Mouse (Mus musculus): Measurements from ENCODE around the gene Chd3. TPM values are rescaled to one million over a fixed set of nuclear protein-coding genes. Genes with fewer than 3 reads are reported as not detected.
A peak's percentile ranks its signal among the peaks of the same experiment; 100 is the strongest.

The Chd3 gene
- 100 to 1,000 TPM in 1 of 2 experiments, 10 to 100 TPM in 1; 93.8 to 128 TPM for total RNA-seq (2021)
- long read RNA-seq, experiment 1, partial matches to known transcripts: 17 of 48 reads
- long read RNA-seq, experiment 1, other reads (novel, unspliced or antisense): 27 of 48 reads
- long read RNA-seq, experiment 2, partial matches to known transcripts: 6 of 14 reads
- long read RNA-seq, experiment 2, other reads (novel, unspliced or antisense): 8 of 14 reads

DNA sequence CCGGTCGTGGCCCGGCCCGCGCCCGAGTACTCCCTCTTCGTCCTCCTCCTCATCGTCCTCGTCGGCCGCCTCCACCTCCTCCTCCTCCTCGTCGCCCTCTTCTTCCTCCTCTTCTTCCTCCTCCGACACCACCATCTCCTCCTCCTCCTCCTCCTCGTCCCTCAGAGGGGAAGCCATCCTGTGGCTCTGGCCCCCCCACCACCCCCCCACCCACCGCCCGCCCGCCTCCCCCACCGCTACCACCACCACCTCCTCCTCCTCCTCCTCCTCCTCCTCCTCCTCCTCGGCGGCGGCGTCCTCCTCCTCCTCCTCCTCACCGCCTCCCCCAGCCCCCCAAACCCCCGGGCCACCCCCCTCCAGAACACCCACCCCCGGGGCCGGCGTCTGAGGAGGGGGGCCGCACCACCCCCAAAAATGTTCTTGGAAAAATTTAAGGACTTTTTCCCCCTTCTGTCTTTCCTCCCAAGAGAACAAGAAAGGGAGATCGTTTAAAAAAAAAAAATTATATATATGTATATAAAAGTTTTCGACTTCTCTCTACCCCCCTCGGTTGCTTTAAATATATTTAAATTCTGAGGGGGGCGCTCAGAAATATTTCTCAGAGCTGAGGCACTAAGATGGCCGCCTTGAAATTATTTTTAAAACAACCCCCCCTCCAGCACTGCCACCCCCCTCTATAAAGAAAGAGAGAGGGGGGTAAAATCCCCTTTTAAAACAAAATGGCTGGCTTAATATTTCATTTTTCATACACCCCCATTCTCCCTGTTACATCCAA is at the start of gene Chd3:
TSS of gene Chd3 (minus strand) at position 192 of the 775 bp plus-strand sequence.
- no peak for DNase-seq

DNA sequence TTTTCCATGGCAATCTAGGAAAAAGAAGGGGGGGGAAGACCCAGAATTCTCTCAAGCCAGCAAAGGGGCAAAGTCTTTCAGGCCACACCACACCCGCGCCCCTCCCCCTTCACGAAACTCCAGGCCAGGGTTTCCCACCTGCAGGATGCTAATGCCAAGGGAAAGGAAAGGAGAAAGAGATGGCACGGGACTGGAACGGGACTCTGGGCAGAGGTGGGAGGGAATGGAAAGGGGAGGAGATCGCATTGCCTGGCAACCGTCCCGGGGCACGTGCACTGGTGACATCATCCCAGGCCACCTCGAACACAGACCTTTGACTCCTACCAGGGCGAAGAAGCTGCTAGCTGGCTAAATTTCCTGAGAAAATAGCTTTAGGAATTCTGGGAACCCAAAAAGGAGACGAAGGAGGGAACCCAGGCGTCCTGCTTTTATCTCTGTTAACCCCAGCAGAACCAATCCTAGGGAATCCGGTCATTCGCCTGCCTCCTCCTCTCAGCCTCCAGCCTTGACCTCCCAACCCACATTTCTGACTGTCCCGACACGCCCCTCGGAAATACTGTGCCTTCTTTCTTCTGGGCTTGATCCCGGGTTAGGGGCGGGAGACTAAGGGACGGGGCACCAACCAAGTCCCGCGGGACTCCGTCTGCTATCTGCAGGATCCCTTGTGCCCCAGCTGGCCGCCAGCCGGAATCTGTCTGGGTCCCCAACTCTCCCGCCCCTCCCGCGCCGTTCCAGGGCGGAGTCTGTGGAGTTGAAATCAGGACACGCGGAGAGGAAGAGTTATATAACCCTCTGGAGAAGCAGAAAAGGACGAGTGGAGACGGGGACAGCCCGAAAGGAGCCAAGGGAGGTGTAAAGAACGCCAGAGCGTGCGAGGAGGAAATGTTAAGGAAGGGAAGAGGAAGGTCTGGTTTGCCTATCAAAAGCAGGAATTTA is 48.5 kb upstream of the Chd3 start:
- peak; percentile 98 for DNase-seq

DNA sequence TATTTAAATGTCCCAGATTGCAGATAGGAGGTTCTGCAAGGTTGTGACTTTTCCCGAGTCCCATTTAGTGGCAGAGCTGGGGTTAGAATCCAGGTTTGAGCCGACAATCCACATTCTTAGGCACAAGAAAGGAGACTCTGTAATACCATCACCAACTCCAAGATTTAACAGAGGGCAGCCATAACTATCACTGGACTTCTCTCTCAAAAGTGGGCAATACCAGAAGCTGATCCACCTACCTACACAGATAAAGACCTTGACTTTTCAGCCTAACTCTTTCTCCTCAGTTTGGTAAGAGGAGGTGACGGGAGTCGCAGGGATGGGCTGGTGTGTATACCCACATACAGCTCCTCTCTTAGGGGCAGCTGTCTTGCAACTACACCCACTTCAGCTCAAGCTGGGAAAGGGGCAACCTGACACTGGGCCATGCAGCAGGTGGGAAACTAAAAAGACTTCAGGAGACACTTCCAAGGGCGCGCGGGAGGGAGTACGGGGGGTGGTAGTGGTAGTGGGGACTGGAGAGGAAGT is 47.8 kb upstream of the Chd3 start:
- DNase-seq: no peak

DNA sequence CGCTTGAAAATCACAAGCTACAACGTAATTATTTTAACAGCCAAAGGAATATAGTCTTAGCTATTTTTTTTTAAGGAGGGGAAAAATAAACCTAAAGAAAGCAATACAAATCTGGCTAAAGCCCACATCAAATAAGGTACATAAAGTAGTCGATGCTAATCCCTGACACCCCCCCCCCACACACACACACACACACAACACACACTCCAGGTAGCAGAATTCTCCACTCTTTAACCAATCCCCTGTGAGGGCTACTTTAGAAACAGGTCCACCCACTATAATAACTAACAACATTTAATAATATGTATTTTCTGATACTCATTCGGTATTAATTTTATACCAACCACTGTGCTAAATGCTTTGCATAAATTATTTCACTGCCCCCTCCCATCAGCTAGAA is 47.3 kb upstream of the Chd3 start:
- DNase-seq: no peak

DNA sequence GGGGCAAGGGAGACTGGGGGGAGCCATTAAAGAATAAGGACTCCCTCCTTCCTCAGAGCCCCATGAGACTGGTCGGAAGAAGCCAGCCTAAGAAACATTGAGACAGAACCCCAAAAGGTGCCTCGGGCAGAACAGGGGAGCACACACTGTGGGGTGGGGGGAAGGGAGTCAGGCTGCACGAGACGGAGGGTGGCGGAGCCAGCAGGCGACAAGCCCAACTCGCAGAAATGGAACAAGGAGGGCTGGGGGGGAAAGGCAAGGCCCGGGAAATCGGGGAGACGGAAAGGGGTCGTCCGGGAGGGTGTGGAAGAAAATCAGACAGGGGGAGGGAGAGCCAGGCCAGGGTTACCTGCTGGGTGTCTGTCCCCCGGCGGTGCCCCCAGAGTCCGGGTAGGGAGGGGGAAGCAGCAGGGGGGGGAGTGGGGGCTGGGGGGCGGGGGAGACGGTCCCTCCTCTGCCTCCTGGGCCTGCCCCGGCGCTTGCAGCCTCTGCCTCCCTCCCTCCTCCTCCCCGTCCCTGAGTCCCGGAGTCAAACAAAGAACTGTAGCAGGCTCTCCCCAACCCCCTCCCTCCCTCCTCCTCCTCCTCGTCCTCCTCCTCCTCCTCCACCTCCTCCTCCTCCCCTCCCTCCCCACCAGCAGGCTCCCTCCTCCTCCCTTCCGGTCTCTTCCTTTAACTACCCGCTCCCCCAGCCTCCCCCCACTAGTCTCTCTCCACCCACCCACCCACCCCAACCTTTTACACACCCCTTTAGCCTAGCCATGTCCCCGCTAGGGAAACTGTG is 46.7 kb upstream of the Chd3 start:
- DNase-seq: peak; percentile 77

DNA sequence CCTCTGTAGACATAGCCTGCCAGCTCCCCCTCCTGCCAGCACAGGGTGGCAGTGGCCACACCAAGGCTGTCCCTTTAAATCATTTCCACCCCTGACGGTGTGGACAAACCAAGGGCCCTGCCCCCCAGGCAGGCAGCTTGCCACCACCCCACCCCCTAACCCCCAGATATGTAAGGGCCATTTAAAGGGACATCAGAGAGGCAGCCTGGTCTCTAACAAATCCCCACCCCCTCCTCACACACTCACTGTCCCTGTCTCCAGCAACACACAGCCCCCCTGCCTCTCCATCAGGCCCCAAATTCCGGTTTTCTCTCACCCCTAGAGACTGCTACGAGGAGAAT is 46.1 kb upstream of the Chd3 start:
- DNase-seq: peak; percentile 87

DNA sequence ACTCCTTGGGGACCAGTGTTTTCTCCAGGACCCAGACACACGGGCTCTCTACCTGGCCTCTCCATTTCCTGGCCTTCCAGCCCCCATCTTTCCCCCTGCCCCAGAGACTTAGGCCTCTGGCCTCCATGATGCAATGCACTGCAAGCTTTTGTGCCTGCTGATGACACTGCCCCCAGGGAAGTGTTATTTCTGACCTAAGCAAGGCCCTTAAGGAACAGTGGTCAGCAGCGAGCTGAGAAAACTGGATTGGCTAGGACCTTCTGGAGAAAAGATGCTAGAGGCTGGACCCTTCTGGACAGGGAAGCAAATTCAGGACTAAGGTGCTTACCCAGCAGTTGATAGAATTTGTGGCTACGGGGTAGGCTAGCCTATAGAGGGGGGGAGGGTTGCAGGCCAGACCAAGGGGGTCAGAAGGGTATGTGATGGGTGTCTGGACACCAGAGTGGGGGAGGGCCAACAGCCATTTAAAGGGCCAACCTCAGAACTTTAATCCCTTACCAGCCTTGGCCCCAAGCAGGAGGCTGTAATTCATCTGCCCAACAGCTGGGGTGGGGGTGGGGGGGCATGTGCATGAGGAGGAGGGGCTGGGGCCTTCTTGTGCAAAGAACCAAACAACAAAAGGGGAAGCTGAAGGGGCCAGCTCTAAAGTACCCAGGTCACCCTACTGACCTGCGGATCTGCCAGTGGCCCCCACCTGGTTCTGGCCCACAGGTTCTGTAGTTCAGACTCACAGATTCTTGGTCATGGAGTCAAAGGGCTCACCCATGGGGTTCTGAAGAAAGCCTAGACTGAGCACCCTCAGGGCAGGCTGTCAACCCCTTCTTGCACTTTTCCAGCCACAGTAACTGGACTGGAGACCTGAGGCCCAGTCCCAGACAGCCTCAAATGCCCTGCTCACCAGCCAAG is 45.5 kb upstream of the Chd3 start:
- DNase-seq: no peak

DNA sequence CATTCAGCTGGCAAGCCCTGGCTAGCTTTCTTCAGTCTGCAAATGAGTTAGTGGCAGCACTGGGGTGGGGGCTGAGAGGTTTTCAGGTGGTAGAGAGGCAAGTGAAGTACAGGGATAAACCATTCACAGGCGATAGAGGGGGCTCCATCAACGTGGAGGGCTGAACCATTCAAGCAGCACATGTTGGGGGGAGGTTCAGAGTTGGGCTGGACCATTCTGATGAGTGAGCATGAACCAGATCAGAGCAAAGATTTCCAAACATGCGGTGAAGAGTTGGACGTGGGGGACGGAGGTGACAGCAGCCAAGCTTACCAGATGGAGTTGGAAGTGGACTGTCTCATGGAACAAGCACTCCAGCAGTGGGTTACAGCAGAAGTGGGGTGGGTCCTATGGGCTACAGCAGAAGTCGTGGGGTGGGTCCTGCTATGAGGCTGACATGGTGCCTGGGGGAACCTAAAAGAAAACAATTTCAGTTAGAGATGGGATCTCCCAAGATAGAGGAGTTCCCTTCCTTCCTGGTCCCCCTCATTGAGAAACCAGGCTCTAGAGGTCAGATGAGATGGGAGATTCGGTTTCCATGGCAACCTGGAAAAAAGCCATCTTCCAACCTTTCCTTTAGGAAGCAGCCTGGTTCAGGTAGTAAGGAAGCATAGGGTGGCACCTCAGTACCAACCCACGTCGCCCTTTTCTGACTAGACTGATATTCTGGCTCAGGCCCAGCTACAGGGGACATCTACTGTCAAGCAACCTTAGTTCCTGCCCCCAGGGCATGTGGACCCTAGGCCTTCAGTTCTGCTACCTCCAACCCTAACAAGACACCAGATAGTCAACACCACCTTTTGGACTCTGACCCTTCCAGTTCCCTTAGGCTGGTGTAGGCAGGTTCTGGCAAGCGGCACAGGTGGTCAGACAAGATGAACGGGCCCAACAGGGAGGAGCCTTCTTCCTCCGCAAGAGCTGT is 44.3 kb upstream of the Chd3 start, which contains the start of gene Kdm6b:
TSS of gene Kdm6b (minus strand) at position 455 of the 961 bp plus-strand sequence.
- DNase-seq: no peak

DNA sequence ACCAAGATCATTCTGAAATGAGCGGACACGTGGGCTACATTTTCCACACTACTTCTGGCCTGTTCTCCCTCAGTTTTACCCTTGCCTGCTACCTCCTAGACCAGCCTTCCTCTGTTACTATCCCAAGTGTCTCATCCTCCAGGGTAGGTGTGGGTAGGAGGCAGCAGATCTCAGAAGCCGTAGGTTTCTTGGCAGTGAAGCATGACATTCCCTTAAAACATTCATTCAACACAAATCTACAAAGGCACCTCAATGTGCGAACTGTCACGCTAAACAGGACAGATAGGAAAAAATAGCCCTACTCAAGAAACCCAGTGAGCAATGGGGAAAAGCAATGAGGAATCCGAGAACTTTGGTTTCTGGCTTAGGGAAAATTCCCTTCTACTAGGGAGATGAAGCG is 43.3 kb upstream of the Chd3 start:
- DNase-seq: no peak

DNA sequence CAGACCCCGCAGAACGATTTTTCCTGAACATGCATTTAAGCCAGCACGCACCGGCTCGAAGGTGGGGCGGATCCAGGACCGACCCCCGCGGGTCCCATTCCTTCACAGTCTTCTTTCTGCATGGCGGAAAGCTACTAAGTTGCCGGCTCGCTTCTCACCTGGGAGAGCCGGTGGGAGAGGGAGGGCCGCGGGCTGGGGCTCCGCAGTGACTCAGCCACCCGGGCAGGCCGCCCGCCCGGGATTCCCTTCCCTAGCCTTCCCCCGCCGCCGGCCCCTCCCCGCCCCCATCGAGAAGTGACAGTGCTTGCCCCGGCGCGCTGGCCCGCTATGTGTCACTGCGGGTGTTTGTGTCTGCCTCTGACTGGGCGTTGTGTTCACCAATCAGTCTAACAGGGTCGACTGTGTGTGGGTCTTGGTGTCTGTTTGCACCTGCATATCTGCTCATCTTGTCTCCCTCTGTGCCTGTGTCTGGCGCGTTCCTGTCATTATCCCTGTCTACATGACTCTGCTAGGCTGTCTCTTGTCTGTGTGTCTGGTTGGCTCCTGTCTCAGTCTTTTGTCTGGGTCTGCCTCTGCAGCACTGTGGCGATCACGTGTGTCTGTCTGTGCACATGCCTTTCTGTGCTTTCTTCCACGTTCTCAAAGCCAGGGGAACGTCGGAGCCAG is 42.5 kb upstream of the Chd3 start:
- DNase-seq: peak; percentile 92

DNA sequence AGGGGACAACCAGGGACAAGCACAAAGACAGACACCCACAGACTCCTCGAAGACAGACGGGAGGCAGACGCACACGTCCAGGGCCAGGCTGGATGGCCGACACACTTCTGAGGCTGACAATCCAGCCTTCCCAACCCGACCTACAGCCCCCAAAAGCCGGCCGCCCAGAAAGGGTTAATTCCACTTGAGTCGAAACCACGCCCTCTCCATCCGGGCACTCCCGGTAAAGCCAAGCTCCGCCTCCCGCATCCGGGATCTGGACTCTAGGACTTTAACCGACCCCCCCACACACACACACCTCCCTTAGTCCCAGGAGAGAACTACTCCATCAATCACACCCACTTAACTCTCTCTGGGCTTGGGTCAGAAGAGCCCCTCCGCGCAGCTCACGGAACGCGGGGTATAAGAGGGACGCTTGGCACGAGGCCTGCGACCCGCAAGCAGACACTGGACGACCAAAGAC is 41.9 kb upstream of the Chd3 start:
- peak; percentile 98 for DNase-seq

DNA sequence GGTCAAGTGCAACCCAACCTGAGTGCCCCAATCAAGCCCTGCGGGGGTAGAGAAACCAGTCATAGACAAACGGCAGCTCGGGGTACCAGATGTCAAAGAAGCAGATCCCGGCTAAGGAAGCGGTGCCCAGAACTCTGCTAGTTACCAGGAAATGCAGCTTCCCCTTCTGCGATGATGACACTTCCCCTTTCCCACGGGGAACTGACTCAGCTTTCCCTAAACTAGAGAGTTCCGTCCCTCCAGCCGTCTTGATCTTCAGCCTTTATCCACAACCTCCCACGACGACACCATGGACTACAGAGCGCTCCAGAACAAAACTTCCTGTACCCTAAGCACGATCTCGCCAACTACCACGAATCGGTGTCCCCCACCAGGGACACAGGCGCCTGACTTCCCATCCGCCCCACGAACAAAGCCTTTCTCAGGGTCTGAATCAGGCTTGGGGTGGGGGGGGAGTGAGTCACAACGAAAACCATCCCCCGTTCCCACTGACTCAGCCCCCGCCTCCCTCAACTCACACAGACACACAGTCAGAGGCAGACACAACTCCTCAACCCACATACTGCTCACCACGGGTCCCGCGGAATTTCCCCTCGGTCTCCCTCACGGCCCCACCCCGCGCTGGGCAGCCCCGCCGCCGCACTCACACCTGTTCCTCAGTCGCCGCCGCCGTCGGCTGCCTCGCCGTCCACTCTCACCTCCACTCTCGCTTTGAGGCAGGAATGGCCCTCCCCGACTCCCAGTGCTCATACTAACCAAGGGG is 41.3 kb upstream of the Chd3 start:
- peak; percentile 77 for DNase-seq

DNA sequence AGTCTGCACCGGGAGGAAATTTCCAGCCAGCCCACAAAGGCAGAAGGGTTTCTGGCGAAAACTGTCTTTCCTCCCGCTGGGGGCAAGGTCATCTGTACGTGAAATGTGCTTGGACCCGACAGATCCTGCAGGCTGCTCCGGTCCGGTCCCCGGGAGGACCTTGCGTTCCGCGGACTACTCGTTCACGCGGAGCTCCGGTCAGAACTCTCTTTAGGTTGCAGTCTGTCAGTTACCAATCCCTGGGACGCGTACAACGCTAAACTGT is 40.8 kb upstream of the Chd3 start:
- DNase-seq: no peak

DNA sequence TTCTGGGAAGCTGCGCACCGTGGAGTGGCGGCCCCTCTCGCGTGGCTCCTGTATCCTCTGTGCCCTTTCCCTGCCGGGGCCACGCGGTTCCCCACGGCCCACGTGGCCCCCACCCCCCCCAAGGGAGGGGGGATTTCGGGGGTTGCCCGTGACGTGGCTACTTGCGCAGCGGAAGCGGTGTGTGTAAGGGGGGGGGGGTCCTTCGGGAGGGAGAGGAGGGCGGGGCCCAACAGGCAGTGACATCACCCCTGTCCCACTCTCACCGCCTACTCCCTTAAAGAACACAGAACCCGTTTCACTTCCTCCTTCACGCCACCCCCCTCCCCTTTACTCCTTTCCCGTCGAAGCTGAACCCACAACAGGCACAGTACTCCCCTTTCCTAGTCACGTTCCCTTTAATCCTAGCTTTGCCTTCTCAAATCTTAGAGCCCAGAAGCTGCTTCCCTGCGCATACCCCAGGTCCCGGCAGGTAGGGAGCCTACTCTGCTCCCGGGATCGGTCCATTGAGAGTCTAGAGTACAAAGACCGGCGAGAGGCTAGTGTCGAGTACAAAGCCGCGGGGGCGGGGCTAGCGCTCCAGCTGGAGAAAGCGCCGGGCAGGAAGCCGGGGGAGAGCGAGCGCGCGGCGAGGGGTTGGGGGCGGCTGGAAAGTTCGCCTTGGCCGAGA is 40.3 kb upstream of the Chd3 start:
- DNase-seq: peak; percentile 91

DNA sequence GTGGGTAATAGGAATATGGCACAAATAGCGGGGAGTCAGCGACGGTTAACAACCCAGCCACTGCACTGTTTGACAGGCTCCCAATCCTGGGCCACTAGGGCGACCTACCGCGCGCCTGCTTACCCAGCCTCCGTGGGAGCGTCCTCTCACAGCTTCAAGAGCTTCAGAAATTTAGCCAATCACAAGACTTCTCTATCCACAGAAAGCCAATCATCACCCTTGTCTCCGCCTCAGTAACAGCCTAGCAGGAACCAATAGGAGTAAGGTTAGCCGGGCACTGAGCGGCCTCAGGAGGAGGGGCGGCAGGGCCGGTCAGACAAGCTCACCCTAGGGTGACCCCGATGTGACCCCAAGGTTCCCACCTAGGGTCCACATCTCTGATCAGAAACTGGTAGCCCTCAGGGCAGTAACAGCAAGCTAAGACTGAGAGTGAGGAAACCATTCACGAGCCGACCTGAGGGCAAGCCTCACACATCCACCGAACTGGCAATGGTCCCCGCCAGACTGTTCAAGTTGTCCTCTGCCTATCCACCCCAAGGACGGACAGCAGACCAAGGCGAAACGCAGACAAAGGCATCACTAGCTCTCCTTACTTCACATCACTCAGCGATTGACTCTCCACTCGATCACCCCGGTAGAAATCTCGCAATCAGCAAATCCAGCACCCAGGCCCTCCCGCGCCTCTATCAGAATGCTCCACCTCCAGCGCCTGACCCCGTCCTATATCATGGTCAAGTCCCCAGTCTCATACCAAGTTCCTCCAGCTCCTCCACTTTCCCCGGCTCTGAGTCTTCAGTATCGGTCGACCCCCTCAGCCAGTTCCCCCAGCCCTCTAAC is 39.6 kb upstream of the Chd3 start:
- DNase-seq: peak; percentile 86

DNA sequence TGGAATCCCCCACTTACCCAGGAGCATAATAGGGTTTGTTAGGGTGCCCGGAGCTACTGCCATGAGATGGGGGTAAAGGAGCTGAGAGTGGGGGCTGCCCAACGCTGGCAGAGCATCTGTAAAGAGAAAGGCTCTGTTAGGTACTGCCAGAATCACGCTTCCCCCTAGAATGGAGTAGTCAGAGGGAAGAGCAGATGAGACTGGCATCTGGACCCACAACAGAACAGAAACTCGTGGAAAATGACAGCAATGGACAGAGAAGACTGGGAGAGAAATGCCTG is 38.5 kb upstream of the Chd3 start:
- no peak for DNase-seq
